Mouse (Mus musculus) adrenal gland, adult 2 months (tissue): ENCODE results near the gene Vsig8. TPM values are rescaled to one million over a fixed set of nuclear protein-coding genes. Genes with fewer than 3 reads are reported as not detected.

ENCODE experiments used
- DNase-seq: peaks from one replicate; pipeline ENCODE4 v3.0.0; 2021
- polyA plus RNA-seq: library from polyadenylated mRNA; depleted of rRNA; stranded (reverse); fragments of >200 nt; gene quantifications from 2 replicates; pipeline ENCODE4 v1.2.3, GENCODE M21; 2012; rRNA removed
- total RNA-seq, 2 experiments: library from RNA; stranded (reverse); gene quantifications; 2 replicates each; pipeline ENCODE4 v1.2.3; 2021

Vsig8 gene
- total and polyA plus RNA-seq, 3 experiments: 0.24 to 1.6 (median 0.61) TPM

GRCm38 (mm10) chr1:172590385-172590784 lies 34.6 kb downstream of the Vsig8 start, which contains the start of gene Slamf8:
Gene Slamf8, minus strand, starts transcription at chr1:172590568.
- DNase-seq: peak; percentile 25

- DNase-seq: no peak
These were observed 37.6 kb downstream of the Vsig8 start for GRCm38 (mm10) chr1:172593321-172593720.

GRCm38 (mm10) chr1:172593956-172594355 lies 38.2 kb downstream of the Vsig8 start:
- DNase-seq: no peak

GRCm38 (mm10) chr1:172594495-172594894 lies 38.8 kb downstream of the Vsig8 start:
- peak; percentile 36 for DNase-seq

- DNase-seq: no peak
These were observed 46.6 kb downstream of the Vsig8 start, which contains the start of gene Fcrl6 for GRCm38 (mm10) chr1:172602326-172602725. Gene Fcrl6, minus strand, starts transcription at chr1:172602551.

- no peak for DNase-seq
These were observed 55.6 kb downstream of the Vsig8 start for GRCm38 (mm10) chr1:172611304-172611703.

- DNase-seq: no peak
These were observed 57.0 kb downstream of the Vsig8 start for GRCm38 (mm10) chr1:172612745-172613144.

Other genes starting within 250 kb of the Vsig8 start
- under 1 TPM; 0.09 to 0.17 TPM for gene Kcnj9, start 226.6 kb upstream of the Vsig8 start, total RNA-seq
- 0.67 and 0.85 TPM in 2 replicates for gene Kcnj9, start 226.6 kb upstream of the Vsig8 start, polyA plus RNA-seq
- 1 to 10 TPM; 1.0 to 1.1 TPM for gene Kcnj10, start 214.7 kb upstream of the Vsig8 start, total RNA-seq
- gene Kcnj10, start 214.7 kb upstream of the Vsig8 start, polyA plus RNA-seq: 0.99 and 1.1 TPM in 2 replicates
- gene Pigm, start 179.4 kb upstream of the Vsig8 start, total RNA-seq: 10 to 100 TPM in 1 of 2 experiments, 1 to 10 TPM in 1; 9.2 to 11.2 TPM
- gene Pigm, start 179.4 kb upstream of the Vsig8 start, polyA plus RNA-seq: 10.4 and 11.0 TPM in 2 replicates
- 1 to 10 TPM; 3.2 to 7.9 TPM for gene Slamf9, start 80.6 kb upstream of the Vsig8 start, total RNA-seq
- gene Slamf9, start 80.6 kb upstream of the Vsig8 start, polyA plus RNA-seq: 4.5 and 4.9 TPM in 2 replicates
- gene Igsf9, start 74.2 kb upstream of the Vsig8 start, total RNA-seq: 1 to 10 TPM in 1 of 2 experiments, under 1 TPM in 1; 0.78 to 3.8 TPM
- gene Igsf9, start 74.2 kb upstream of the Vsig8 start, polyA plus RNA-seq: 7.4 and 7.9 TPM in 2 replicates
- 100 to 1,000 TPM in 1 of 2 experiments, 10 to 100 TPM in 1; 60.9 to 108 TPM for gene Tagln2, start 55.9 kb upstream of the Vsig8 start, total RNA-seq
- 89.5 and 121 TPM in 2 replicates for gene Tagln2, start 55.9 kb upstream of the Vsig8 start, polyA plus RNA-seq
- under 1 TPM; 0.31 to 0.37 TPM for gene Cfap45, start 35.1 kb upstream of the Vsig8 start, total RNA-seq
- 0.15 TPM in 1 of 2 replicates, not detected in the other for gene Cfap45, start 35.1 kb upstream of the Vsig8 start, polyA plus RNA-seq
- gene Slamf8, start 34.6 kb downstream of the Vsig8 start, total RNA-seq: 1 to 10 TPM in 1 of 2 experiments, under 1 TPM in 1; 0.49 to 1.1 TPM
- 0.98 and 1.1 TPM in 2 replicates for gene Slamf8, start 34.6 kb downstream of the Vsig8 start, polyA plus RNA-seq
- not detected for gene Fcrl6, start 46.6 kb downstream of the Vsig8 start, total RNA-seq
- not detected in 2 replicates for gene Fcrl6, start 46.6 kb downstream of the Vsig8 start, polyA plus RNA-seq
- gene Dusp23, start 77.0 kb downstream of the Vsig8 start, total RNA-seq: 1 to 10 TPM; 7.0 to 7.3 TPM
- 29.4 and 32.0 TPM in 2 replicates for gene Dusp23, start 77.0 kb downstream of the Vsig8 start, polyA plus RNA-seq
- gene Crp, start 142.1 kb downstream of the Vsig8 start, total RNA-seq: 1 to 10 TPM in 1 of 2 experiments, not detected in 1; 1.0 TPM
- gene Crp, start 142.1 kb downstream of the Vsig8 start, polyA plus RNA-seq: not detected in 2 replicates